18 mouse cellular contexts compared by ENCODE assay signal in the genomic region with DNA sequence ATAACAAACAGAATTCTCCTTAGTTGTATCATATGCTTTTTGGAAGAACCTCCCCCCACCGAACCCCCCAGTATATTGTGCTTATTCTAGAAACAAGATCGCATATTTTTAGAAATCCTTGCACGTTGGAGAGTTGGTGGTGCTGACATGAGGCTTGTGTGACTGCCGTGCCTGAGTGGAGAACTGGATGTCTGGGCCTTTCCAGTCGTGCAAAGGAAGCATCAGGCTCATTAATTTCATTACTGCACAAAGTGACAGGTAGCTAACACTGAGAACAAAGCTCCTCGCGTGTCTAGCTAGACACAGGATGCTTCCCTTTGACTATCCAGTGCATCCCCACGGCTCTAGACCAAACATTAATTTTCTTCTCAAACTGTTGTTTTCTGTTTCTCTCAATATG. TPM values are rescaled to one million over a fixed set of nuclear protein-coding genes. Genes with fewer than 3 reads are reported as not detected.
"Had no signal": no experiment of that assay in that cellular context is flagged by ENCODE, and none has a peak within 500 bp of the region (broad histone marks: within the 10 kb centered on the region; RNA-seq: fewer than 3 reads in every experiment).

No protein-coding gene starts in this region.

- H3K27me3 ChIP-seq: limb, embryonic 13.5 days; midbrain, embryonic 12.5 days; neural tube, embryonic 13.5 days had no signal

- DNase-seq: kidney, adult 8-10 months; lung, adult 18-20 months; right cerebral cortex, adult 18-20 months; right cerebral cortex, postnatal 25 days; thymus, postnatal 36 days had no signal

- H3K27ac ChIP-seq: limb, embryonic 13.5 days; liver, embryonic 14.5 days; midbrain, embryonic 12.5 days; neural tube, embryonic 13.5 days had no signal

- H3K9ac ChIP-seq: limb, embryonic 13.5 days; liver, embryonic 14.5 days; midbrain, embryonic 12.5 days; neural tube, embryonic 13.5 days had no signal

- H3K9me3 ChIP-seq: limb, embryonic 13.5 days; midbrain, embryonic 12.5 days; neural tube, embryonic 13.5 days had no signal

- ATAC-seq: intestine, embryonic 16.5 days; midbrain, embryonic 16.5 days had no signal

- H3K36me3 ChIP-seq: limb, embryonic 13.5 days; midbrain, embryonic 12.5 days; neural tube, embryonic 13.5 days had no signal

- H3K4me1 ChIP-seq: limb, embryonic 13.5 days; midbrain, embryonic 12.5 days had no signal

- H3K4me3 ChIP-seq: limb, embryonic 13.5 days; midbrain, embryonic 12.5 days; neural tube, embryonic 13.5 days had no signal

- H3K4me2 ChIP-seq: limb, embryonic 13.5 days; midbrain, embryonic 12.5 days; neural tube, embryonic 13.5 days had no signal

RNA-seq across cellular contexts. Expression of a gene that starts 47.1 kb away (rescaled TPM):
- total RNA-seq: megakaryocyte-erythroid progenitor cell, adult 5-6 weeks had no signal
- polyA plus RNA-seq: intestine, embryonic 16.5 days; large intestine, adult 2 months; limb, embryonic 13.5 days; liver, adult 2 months; liver, embryonic 14.5 days; lung, embryonic 16.5 days; midbrain, embryonic 12.5 days; small intestine, adult 2 months; stomach, embryonic 16.5 days; thymus, postnatal 0 days had no signal
